Mouse (Mus musculus) liver, postnatal 0 days (tissue): ENCODE results near the gene Ipcef1.
"Not testable (repeated sequence)": the region's sequence is repeated elsewhere in the genome, so short reads cannot be mapped to it uniquely, and the experiment has no call there.

Experiments
- CTCF ChIP-seq: sonication (generic); IDR thresholded peaks from 2 replicates; pipeline ENCODE4 v1.5.1; 2016; ENCODE audit warnings: antibody characterized with exemption, low read depth
- EP300 ChIP-seq: IDR thresholded peaks from 2 replicates; pipeline ENCODE4 v1.6.1; 2016; ENCODE audit warnings: antibody characterized with exemption, low read depth, mild to moderate bottlenecking

- not testable (repeated sequence) for TF ChIP-seq CTCF, EP300
Measured at GRCm38 (mm10) chr10:6882041-6882440, 170.2 kb downstream of the Ipcef1 start.
